ENCODE assay signal across 9 mouse cellular contexts in genomic region chr8:10953346-10954053, GRCm38 (mm10). TPM values are rescaled to one million over a fixed set of nuclear protein-coding genes. Genes with fewer than 3 reads are reported as not detected.
DNase-seq lines count a peak whose midpoint lies in the region; ATAC-seq and TF ChIP-seq lines count a peak whose summit lies in the region.
"Had no signal": no experiment of that assay in that cellular context is flagged by ENCODE, and none has a peak within 500 bp of the region (broad histone marks: within the 10 kb centered on the region; RNA-seq: fewer than 3 reads in every experiment).

No protein-coding gene starts in this region.

- peak; percentile 30 to 48; a peak in 2 of 4 replicates for TF ChIP-seq EP300 in MEL (IDR thresholded peaks at IDR 0.05; ENCODE audit: low read depth in 1 of 2, low read length in 2 of 2)

- peak; percentile 63 to 76 for ATAC-seq in hematopoietic stem cell, adult 5-6 weeks (replicated peaks in 1 of 2; ENCODE audit: insufficient read depth in 1 of 2, low FRiP score in 2 of 2, low TSS enrichment in 1 of 2, low read depth in 1 of 2, poor library complexity in 2 of 2, severe bottlenecking in 2 of 2)
- peak; percentile 73 for ATAC-seq in megakaryocyte progenitor cell, adult 5-6 weeks (replicated peaks; ENCODE audit: poor library complexity)
- peak; percentile 71; the same call in 1 of the 2 replicates for ATAC-seq in stomach, embryonic 16.5 days (ENCODE audit: insufficient read depth, low FRiP score)

- no peaks in the 10 kb centered on the region for H3K79me2 ChIP-seq in MEL (ENCODE audit: control insufficient read depth, insufficient read depth, low read length, poor library complexity)

- peaks cover 0 to 16% of the 10 kb centered on the region in 2 experiments; a peak in 2 of 4 replicates for H3K36me3 ChIP-seq in MEL (ENCODE audit: control insufficient read depth in 1 of 2, insufficient read depth in 2 of 2, low read length in 2 of 2)
- H3K36me3 ChIP-seq in stomach, embryonic 16.5 days (ENCODE audit: control insufficient read depth, insufficient read depth, low read length): no peaks in the 10 kb centered on the region
- H3K36me3 ChIP-seq: limb, embryonic 12.5 days had no signal

- H3K4me1 ChIP-seq in MEL (ENCODE audit: control insufficient read depth in 1 of 2, insufficient read depth in 2 of 2, low read length in 2 of 2): peaks cover 16 to 20% of the 10 kb centered on the region in 2 experiments; a peak in 3 of 4 replicates
- H3K4me1 ChIP-seq in stomach, embryonic 16.5 days (ENCODE audit: control insufficient read depth, insufficient read depth, low read length): peaks cover 24% of the 10 kb centered on the region

- peak overlapping the region; percentile 32 for H3K27ac ChIP-seq in MEL (ENCODE audit: control insufficient read depth, low read depth, low read length)
- no peak overlapping the region for H3K27ac ChIP-seq in stomach, embryonic 16.5 days (ENCODE audit: low read length)
- H3K27ac ChIP-seq: limb, embryonic 12.5 days had no signal

- no peak overlapping the region for H3K9ac ChIP-seq in MEL (ENCODE audit: control insufficient read depth, low read depth, low read length, poor library complexity, severe bottlenecking)
- no peak overlapping the region for H3K9ac ChIP-seq in stomach, embryonic 16.5 days (ENCODE audit: low read length)
- H3K9ac ChIP-seq: limb, embryonic 12.5 days had no signal

- no peak for TF ChIP-seq CTCF in MEL (IDR thresholded peaks at IDR 0.05 in 2 of 3, conservative IDR thresholded peaks at IDR 0.05 in 1 of 3; ENCODE audit: control insufficient read depth in 1 of 3, insufficient read depth in 1 of 3, low read depth in 2 of 3, low read length in 3 of 3, poor library complexity in 1 of 3, severe bottlenecking in 1 of 3)

- WGBS in stomach, embryonic 16.5 days: 8% methylated on average over 11 of the region's 11 CpGs

- no peak overlapping the region for H3K4me2 ChIP-seq in stomach, embryonic 16.5 days (ENCODE audit: low read depth, low read length)
- H3K4me2 ChIP-seq: limb, embryonic 12.5 days had no signal

- TF ChIP-seq RAD21 in MEL (IDR thresholded peaks at IDR 0.05; ENCODE audit: low read depth, low read length): no peak; the same call in 1 of the 2 replicates

- H3K4me3 ChIP-seq in MEL (ENCODE audit: control insufficient read depth in 1 of 2, insufficient read depth in 1 of 2, low read depth in 2 of 2, low read length in 2 of 2): no peak overlapping the region; a peak in 1 of 4 replicates
- H3K4me3 ChIP-seq in stomach, embryonic 16.5 days (replicated peaks; ENCODE audit: low read length): no peak overlapping the region
- H3K4me3 ChIP-seq: limb, embryonic 12.5 days had no signal

- H3K27me3 ChIP-seq in MEL (ENCODE audit: control insufficient read depth in 1 of 2, insufficient read depth in 2 of 2, low read length in 2 of 2): no peaks in the 10 kb centered on the region; a peak in 1 of 4 replicates
- H3K27me3 ChIP-seq in stomach, embryonic 16.5 days (ENCODE audit: control insufficient read depth, insufficient read depth, low read length): no peaks in the 10 kb centered on the region
- H3K27me3 ChIP-seq: limb, embryonic 12.5 days had no signal

- H3K9me3 ChIP-seq in MEL (replicated peaks; ENCODE audit: insufficient read depth, low read length): no peaks in the 10 kb centered on the region
- H3K9me3 ChIP-seq in stomach, embryonic 16.5 days (replicated peaks; ENCODE audit: control insufficient read depth, low read length): no peaks in the 10 kb centered on the region
- H3K9me3 ChIP-seq: limb, embryonic 12.5 days had no signal

- TF ChIP-seq POLR2A in MEL (IDR thresholded peaks at IDR 0.05; ENCODE audit: control insufficient read depth in 1 of 2, insufficient read depth in 1 of 2, low read depth in 1 of 2, low read length in 2 of 2, poor library complexity in 1 of 2): no peak

- peak; percentile 88 for DNase-seq in MEL (ENCODE audit: low read depth, low spot score)
- peak; percentile 85 for DNase-seq in adrenal gland, postnatal 10 days
- DNase-seq in frontal cortex, postnatal 25 days (ENCODE audit: low spot score in 2 of 2): peak; percentile 29 to 42
- DNase-seq in layer of hippocampus, adult 8-10 months (ENCODE audit: low spot score in 2 of 2): peak; percentile 46 to 57
- DNase-seq in yolk sac, embryonic 10.5 days (ENCODE audit: low spot score): no peak

TF ChIP-seq in MEL, 35 proteins besides CTCF, POLR2A, EP300 and RAD21:
- TF ChIP-seq MYC (IDR thresholded peaks at IDR 0.05; ENCODE audit: low read depth, low read length) (peak; percentile 35; the same call in 1 of the 2 replicates), BHLHE40 (IDR thresholded peaks at IDR 0.05; ENCODE audit: borderline replicate concordance, low read depth, low read length) (peak; percentile 83; the same call in 1 of the 2 replicates), SIN3A (IDR thresholded peaks at IDR 0.05; ENCODE audit: low read length) (peak; percentile 49), MXI1 (IDR thresholded peaks at IDR 0.05; ENCODE audit: low read depth, low read length) (peak; percentile 65), GATA1 (IDR thresholded peaks at IDR 0.05; ENCODE audit: low read depth, low read length) (peak; percentile 49; the same call in 1 of the 2 replicates), MAX (IDR thresholded peaks at IDR 0.05; ENCODE audit: low read length) (0 out of 2 replicates have a peak, but pooled peaks have one; percentile 20), MEF2A (IDR thresholded peaks at IDR 0.05; ENCODE audit: extremely low read depth, insufficient replicate concordance, low read depth, low read length, poor library complexity, severe bottlenecking) (peak; percentile 87; the same call in 1 of the 2 replicates), ETS1 (IDR thresholded peaks at IDR 0.05; ENCODE audit: low read depth, low read length) (peak; percentile 86), MAZ (IDR thresholded peaks at IDR 0.05; ENCODE audit: low read depth, low read length) (no peak), ZKSCAN1 (IDR thresholded peaks at IDR 0.05; ENCODE audit: low read depth, low read length) (no peak), CHD1 (IDR thresholded peaks at IDR 0.05; ENCODE audit: low read depth, low read length) (no peak), TCF12 (IDR thresholded peaks at IDR 0.05; ENCODE audit: low read depth, low read length) (no peak), MYB (IDR thresholded peaks at IDR 0.05; ENCODE audit: low read depth, low read length) (no peak), RCOR1 (IDR thresholded peaks at IDR 0.05; ENCODE audit: low read depth, low read length) (peak; percentile 85), POLR2AphosphoS2 (IDR thresholded peaks at IDR 0.05; ENCODE audit: low read length) (no peak)
TF ChIP-seq in MEL: peak in this region for 9.

RNA-seq across cellular contexts. Expression of gene Irs2, which starts 54.8 kb away (rescaled TPM):
- total RNA-seq in MEL (2012; rRNA removed): 12.4 and 16.4 TPM in 2 replicates
- 10 to 100 TPM in 1 of 2 experiments, not detected in 1; 23.1 TPM for polyA plus RNA-seq in MEL (2012; ENCODE audit: insufficient read depth in 1 of 2, insufficient read length in 2 of 2, low read depth in 1 of 2, low replicate concordance in 2 of 2, missing spikeins in 1 of 2)
- total RNA-seq in adrenal gland, postnatal 10 days (2021): 10 to 100 TPM; 33.4 to 80.8 TPM
- 11.1 and 13.9 TPM in 2 replicates for total RNA-seq in hematopoietic stem cell, adult 5-6 weeks (2017)
- 10 to 100 TPM; 54.1 to 72.4 (median 64.9) TPM for total RNA-seq in layer of hippocampus, adult 8-10 months (2022)
- 4.6 and 6.0 TPM in 2 replicates for total RNA-seq in megakaryocyte progenitor cell, adult 5-6 weeks (2015)
- total RNA-seq in megakaryocyte progenitor cell, adult 5-6 weeks (2017): 2.7 and 4.9 TPM in 2 replicates
- polyA plus RNA-seq in stomach, embryonic 16.5 days (2015; fragmentation: Nextera tagmentation; extraction: Ambion mirVana): 3.3 and 3.4 TPM in 2 replicates
